Mouse (Mus musculus) cerebellum, adult 9-10 months (tissue): ENCODE measurements around the gene Fam83c.
"Not testable (repeated sequence)": the region's sequence is repeated elsewhere in the genome, so short reads cannot be mapped to it uniquely, and the experiment has no call there.

Experiments
- DNase-seq: peaks from one replicate; pipeline ENCODE4 v3.0.0; 2022

Gene Fam83c

GRCm38 (mm10) chr2:155834732-155835131 is at the start of gene Fam83c:
Fam83c (minus strand) TSS chr2:155834854.
- no peak for DNase-seq

GRCm38 (mm10) chr2:155882087-155882486 is 47.4 kb upstream of the Fam83c start:
- DNase-seq: no peak

- DNase-seq: no peak
Observed at GRCm38 (mm10) chr2:155878964-155879876, 44.6 kb upstream of the Fam83c start.

- peak; percentile 39 for DNase-seq
Observed at GRCm38 (mm10) chr2:155873636-155874035, 39.0 kb upstream of the Fam83c start.

GRCm38 (mm10) chr2:155872930-155873507 is 38.4 kb upstream of the Fam83c start:
- DNase-seq: peak; percentile 16

- peak; percentile 56 for DNase-seq
Observed at GRCm38 (mm10) chr2:155872486-155872885, 37.8 kb upstream of the Fam83c start.

- no peak for DNase-seq
Observed at GRCm38 (mm10) chr2:155869772-155870171, 35.1 kb upstream of the Fam83c start.

GRCm38 (mm10) chr2:155868320-155868719 is 33.7 kb upstream of the Fam83c start:
- DNase-seq: no peak

GRCm38 (mm10) chr2:155863301-155863867 is 28.7 kb upstream of the Fam83c start:
- DNase-seq: no peak

GRCm38 (mm10) chr2:155862573-155863300 is 28.1 kb upstream of the Fam83c start:
- DNase-seq: no peak

GRCm38 (mm10) chr2:155861581-155861980 is 26.9 kb upstream of the Fam83c start:
- no peak for DNase-seq

GRCm38 (mm10) chr2:155860102-155860501 is 25.4 kb upstream of the Fam83c start:
- DNase-seq: no peak

GRCm38 (mm10) chr2:155852536-155852935 is 17.9 kb upstream of the Fam83c start:
- DNase-seq: no peak

- no peak for DNase-seq
Observed at GRCm38 (mm10) chr2:155850120-155850519, 15.5 kb upstream of the Fam83c start.

- no peak for DNase-seq
Observed at GRCm38 (mm10) chr2:155849464-155849863, 14.8 kb upstream of the Fam83c start.

GRCm38 (mm10) chr2:155848291-155848690 is 13.6 kb upstream of the Fam83c start:
- peak; percentile 86 for DNase-seq

GRCm38 (mm10) chr2:155846930-155847329 is 12.3 kb upstream of the Fam83c start:
- no peak for DNase-seq

- DNase-seq: no peak
Observed at GRCm38 (mm10) chr2:155838961-155839360, 4.3 kb upstream of the Fam83c start.

- no peak for DNase-seq
Observed at GRCm38 (mm10) chr2:155837961-155838360, 3.3 kb upstream of the Fam83c start.

- not testable (repeated sequence) for DNase-seq
Observed at GRCm38 (mm10) chr2:155832087-155832486, 2.6 kb downstream of the Fam83c start.

GRCm38 (mm10) chr2:155831302-155831701 is 3.4 kb downstream of the Fam83c start:
- peak; percentile 23 for DNase-seq

- no peak for DNase-seq
Observed at GRCm38 (mm10) chr2:155830841-155831240, 3.8 kb downstream of the Fam83c start.
